Mouse (Mus musculus) layer of hippocampus, adult 18-20 months (tissue): ENCODE measurements around the gene Grm1. TPM values are rescaled to one million over a fixed set of nuclear protein-coding genes. Genes with fewer than 3 reads are reported as not detected.
"Not testable (repeated sequence)": the region's sequence is repeated elsewhere in the genome, so short reads cannot be mapped to it uniquely, and the experiment has no call there.

Experiments
- DNase-seq, 2 experiments: peaks; one replicate each; pipeline ENCODE4 v3.0.0; 2022; ENCODE audit warnings: low spot score in 2 of 2
- long read RNA-seq: library from polyadenylated mRNA; stranded (forward); transcript quantifications from one replicate; pipeline ENCODE4 v2.0.0, GENCODE M21; 2021
- total RNA-seq, 2 experiments: library from RNA; stranded (reverse); gene quantifications; 2 replicates each; pipeline ENCODE4 v1.2.3; 2021

The Grm1 gene
- 10 to 100 TPM; 65.2 to 65.7 TPM for total RNA-seq
- long read RNA-seq, full-length matches to known transcripts = 18 of 31 reads
- long read RNA-seq, partial matches to known transcripts = 5 of 31 reads
- long read RNA-seq, other reads (novel, unspliced or antisense) = 8 of 31 reads

DNA sequence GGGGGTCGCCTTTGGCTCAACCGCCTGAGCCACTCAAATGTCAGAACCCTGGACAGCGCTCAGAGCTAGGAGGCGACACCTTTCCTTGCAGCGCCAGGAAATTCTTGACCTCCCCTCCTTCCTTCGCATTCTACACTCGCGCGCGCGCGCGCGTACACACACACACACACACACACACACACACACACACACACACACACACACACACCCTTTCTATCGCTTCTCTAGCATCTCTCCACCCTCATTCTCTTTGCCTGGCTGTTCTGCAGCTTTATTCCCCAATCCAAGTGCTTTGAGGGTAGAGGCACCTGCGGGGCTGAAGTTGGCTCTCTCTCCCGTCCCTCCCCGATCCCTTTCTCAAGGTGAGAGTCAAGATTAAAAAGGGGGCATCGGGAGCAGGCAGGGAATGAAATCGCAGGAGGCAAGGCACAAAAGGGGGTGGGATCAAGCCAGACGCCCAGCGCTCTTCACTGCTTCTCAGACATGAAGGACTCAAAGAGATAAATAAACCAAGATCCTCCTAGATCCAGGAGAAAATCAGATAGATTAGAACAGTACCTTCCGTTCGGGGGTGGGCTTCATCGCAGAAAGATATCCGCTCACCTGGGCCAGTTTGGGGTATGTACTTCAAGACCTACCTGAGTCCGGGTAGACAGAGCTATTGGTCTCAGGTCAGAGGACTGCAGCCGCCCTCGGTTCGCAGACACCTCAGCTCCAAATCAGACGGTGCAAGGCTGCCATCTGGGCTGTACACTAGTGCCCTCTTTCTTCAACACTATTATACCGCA, at the start of gene Grm1:
Grm1 (minus strand) TSS at position 746 of the 788 bp plus-strand sequence.
- peak in 1 of 2 experiments; percentile 83 for DNase-seq

DNA sequence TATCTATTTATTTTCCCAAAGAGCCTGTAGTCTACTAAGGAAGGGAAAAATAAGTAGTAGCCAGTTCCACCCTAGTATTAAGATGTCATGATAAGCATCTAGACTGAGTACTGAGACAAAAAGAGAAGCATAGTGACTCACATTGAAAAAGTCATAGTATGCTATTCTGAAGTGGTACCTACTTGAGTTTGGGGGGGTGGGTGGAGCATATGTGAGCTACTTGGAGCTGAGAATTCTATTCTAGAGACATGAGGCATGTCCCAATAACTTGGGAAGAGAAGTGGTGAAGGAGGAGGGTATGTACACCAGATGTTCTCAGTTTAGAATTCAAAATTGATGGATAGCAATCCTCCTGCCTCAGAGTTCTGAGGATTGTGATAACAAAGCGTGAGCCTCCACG, 39.6 kb upstream of the Grm1 start:
- peak in 1 of 2 experiments; percentile 7 for DNase-seq

DNA sequence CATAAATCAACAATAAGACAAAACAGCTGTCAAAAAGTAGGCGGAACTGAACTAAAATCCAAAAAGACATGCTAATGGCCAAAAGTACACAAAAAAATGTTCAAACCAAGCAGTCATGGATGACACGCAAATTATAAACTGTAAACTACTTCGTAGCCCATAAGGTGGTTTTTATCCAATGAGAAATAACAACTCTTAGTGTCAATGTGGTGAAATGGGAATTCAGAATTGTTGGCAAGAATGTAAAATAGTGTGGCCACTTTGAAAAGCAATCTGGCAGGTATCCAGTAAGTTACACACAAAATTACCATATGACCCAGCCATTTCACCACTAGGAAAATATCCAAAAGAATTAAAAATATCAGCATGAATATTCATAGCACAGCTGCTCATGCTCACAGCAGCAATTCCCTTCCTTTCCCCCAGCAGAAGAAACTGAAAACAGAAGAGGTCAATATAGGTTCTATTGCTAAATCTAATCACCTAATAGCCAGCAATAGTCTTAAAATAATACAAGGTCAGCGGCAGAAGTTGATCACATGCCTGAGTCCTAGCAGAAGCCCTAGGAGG, 16.4 kb upstream of the Grm1 start:
- no peak for DNase-seq

DNA sequence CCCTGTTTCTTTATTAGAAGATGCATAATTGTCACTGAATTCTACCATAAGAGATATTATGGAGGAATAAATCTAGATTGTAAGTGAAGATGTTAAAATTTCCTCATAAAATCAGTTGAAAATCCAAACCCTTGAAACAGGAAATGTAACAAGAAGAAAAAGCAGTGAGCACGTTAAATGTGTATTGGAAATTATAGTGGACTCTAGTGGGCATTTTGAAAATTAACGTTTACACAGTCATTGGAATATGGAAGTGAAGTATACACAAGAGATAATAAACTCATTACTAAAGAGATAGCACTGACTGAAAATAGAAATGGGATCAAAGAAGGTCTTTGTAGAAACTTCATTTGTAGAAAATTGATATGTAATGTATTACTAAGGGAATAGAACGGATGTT, 4.2 kb upstream of the Grm1 start:
- no peak for DNase-seq

DNA sequence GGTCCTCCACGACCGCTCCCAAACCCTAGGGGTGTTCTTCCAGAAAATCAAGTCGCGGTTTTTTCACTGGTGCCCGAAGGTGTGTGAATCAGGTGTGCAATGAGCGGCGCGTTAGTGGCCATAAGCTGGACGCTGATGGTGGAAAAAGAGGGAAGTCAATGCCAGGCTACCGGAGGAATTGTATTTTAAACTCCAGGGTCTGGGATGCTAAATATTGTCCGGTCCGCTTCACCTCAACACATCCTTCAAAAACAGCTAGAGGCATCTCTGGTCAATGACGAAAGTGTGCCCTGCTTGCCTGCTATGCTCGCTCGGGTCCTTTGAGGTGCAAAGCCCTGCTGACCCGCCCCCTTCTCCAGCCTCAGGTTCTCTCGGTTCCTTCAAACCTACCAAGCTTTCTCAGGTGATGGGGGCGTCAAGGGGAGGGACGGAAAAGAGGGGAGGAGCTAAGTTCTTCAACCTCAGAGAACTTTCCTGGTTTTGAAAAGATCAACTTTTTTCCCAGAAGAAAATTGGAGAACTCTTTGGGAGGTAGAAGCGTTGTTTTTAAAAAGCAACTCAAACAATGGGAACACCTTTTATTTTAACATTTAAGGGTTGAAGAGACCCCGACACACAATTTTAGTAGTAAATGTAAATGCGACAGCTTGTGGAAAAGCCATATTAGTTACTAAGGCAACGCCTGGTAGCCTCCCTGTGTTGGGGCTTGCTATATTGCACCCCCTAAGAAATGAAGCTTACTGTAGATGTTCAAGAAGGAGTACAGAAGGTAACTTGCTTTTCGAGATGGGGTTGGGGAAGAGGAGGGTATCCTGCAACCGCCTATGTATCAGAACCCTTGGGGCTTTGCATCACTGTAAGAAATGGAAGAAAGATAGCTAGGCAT, 1.2 kb downstream of the Grm1 start:
- DNase-seq = no peak

DNA sequence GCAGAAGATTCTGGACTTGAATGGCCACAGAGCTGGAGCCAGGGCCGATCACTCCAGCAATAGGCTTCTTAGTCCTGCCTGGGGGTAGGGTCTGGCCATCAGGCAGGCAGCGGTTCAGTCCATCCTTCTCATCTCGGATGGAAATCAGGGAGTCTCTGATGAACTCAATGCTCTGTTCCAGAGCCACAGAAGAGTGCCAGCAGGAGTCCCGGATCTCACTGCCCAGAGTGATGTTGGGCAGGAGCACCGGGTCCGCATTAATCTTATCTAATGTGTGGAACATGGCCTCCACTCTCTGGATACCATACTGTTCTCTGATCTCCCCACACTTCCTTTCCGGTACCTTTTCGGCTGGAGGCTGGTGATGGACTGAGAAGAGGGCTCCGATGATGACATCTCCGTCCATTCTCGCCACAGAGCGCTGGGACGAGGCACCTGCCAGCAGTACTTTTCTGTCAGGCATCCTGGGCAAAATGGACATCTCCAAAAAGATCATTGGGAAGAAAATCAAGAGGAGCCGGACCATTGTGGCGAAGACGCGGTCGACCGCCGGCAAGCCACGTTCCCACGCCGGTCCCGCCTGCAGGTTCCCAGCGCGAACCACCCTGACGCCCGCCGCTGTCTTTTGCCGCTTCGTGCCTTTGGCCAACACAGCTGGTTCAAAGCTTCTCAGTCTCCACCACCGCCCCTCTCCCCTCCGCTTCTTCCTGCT, 2.0 kb downstream of the Grm1 start:
- DNase-seq = peak in 1 of 2 experiments; percentile 22

DNA sequence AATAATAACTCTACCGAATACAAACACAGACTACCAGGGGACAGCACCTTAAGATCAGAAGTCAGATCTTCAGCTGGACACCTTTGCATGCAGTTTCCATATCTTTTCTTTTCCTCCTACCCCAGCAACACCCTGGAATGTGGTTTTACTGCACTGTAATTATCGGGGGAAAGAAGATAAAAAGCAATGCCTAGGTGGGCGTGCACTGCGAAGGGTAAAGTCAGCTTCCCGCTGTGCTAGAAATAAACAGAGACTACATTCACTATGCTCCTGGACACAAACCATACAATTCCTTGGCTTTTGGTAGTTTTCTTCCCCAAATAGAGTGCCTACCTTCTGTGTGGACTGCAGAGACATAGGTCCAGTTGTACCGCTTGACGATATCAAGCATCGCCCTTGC, 2.6 kb downstream of the Grm1 start:
- DNase-seq = peak in 1 of 2 experiments; percentile 21

DNA sequence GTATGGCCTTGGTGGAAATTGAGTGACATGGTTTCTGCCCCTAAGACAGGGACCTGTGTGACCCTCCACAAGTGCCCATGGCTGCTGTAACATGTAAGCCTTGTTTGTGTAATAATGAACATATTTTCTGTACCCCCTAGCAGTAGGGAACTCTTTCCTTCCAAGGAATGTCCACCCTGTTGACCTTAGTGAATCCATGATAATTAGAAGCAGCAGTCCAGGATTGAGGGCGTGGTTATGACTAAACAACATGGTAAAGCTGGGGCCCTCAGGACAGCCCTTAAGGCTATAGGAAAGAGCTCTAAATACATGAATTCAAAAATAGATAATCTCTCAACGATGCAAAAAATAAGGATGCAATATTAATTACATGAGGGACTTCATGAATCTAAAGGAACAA, 17.0 kb downstream of the Grm1 start:
- no peak for DNase-seq

DNA sequence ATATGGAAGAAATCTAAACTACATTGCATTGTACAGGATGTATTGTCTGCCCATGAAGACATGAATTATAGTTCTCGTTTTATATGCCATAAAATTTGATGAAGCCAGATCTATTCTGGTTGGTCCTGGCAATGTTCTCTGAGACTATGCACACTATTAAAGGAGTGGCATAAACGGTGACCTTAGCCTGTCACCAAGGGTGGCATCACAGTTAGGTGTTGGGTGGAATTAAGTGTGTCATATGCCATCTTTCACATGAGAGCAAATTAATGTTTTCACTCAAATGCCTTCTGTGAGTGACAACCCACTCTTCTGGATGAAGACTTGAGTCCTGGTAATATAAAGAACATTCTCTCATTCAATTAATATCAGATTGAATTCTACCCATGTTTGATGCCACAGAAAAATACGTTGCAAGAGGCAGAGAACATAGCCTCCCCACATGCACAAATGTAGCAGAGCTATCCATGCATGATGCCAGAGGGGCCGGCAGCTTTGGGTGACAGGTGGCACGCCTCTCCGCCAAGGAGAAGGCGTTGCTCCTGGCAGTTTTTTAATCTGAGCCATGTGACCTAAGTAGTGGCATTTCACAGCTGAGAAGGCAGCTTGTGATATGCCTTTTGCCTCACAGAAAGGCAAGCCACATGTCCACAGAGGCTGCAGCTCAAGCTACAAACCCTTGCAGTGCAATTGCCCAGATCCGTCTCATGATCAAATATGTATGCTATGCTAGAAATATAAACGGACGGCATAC, 20.7 kb downstream of the Grm1 start:
- DNase-seq = peak; percentile 88 to 96

DNA sequence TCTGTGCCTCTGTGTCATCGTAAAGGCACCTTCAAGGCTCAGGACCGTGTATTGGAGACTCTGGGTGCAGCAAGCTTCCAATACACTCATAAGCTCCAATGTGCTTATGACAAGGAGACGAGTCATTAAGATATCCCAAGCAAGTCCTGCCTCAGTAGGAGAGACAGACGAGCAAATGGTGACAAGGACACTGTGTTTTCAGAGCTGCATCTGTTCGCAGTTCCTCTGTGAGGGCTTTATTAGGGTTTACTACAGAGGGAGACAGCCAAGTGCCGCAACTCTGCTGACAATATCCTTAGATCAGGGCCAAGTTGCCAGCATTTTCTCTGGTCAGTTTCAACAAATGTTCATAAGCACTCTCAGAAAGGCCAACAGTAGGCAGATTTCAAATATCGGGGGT, 32.8 kb downstream of the Grm1 start:
- DNase-seq = peak; percentile 78 to 87

DNA sequence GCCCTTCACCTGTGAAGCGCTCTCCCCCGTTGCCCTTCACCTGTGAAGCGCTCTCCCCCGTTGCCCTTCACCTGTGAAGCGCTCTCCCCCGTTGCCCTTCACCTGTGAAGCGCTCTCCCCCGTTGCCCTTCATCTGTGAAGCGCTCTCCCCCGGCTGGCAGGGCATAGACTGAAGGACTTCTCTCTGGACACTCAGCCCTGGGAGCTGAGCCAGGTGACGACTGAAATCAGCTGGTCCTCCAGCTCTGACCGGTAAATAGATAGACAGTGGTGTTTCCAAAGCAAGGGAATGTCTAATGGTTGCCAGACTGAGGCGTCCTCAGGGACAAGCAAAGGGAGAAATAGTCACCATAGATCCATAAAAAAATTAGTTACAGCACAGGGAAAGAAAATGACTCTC, 36.7 kb downstream of the Grm1 start:
- not testable (repeated sequence) for DNase-seq

DNA sequence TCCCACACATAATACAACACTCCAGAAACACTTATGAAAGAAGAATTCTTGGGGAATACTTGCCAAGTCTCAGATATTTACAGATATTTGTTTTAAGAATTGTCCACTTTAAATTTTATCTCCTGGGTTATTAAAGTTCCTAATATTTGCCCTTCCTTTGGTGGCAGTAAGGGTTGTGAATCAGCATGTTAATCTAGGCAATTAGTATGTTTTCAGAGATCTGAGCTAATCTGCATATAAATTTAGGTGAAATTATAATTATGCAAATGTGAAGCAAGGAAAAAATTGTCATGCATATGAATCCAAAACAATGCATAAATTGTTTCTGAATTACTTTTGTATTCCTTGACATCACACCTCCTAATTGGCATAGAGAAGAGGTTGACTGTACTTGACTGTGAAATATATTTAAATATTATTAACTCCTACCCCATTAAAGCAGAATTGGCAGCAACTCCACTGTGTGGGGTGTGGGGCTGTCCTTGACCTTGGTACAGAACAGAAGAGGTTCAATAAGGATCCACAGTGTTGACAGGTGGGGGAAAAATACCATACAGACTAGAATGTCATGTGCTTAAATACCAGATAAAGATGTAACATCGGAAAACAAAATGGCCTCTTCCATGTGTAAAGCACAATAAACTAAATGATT, 37.6 kb downstream of the Grm1 start:
- no peak for DNase-seq

DNA sequence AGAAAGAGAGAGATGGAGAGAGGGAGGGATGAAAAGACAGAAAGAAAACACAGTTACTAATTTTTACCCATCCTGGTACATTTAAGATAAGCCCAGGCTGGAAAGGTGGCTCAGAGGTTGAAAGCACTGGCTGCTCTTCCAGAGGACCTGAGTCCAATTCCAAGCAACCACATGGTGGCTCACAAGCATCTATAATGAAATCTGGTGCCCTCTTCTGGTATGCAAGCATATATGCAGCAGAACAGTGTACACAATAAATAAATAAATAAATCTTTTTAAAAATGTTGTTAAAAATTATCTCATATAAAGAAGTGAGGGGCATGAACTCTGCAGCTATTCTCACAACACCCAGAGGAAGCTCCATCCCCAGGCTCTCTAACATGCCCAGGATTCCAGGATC, 42.8 kb downstream of the Grm1 start:
- DNase-seq = no peak

DNA sequence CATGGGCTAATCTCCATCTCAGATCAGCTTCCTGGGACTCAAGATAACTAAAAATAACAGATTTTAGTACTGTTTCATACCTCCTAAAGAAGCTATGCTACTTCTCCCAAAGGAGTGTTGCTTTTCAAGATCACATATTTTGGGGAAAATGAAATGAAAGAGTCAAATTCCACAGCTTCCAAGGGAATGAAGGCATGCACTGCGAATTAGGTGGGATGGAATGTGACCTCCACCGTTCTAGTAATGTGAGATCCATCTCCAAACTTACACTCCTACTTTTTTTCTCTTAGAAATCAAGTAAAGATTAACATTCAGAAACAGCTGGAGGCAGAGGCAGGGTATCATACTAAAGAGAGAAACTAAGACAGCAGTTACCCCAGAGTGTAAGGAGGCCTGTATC, 49.9 kb downstream of the Grm1 start:
- DNase-seq = no peak

DNA sequence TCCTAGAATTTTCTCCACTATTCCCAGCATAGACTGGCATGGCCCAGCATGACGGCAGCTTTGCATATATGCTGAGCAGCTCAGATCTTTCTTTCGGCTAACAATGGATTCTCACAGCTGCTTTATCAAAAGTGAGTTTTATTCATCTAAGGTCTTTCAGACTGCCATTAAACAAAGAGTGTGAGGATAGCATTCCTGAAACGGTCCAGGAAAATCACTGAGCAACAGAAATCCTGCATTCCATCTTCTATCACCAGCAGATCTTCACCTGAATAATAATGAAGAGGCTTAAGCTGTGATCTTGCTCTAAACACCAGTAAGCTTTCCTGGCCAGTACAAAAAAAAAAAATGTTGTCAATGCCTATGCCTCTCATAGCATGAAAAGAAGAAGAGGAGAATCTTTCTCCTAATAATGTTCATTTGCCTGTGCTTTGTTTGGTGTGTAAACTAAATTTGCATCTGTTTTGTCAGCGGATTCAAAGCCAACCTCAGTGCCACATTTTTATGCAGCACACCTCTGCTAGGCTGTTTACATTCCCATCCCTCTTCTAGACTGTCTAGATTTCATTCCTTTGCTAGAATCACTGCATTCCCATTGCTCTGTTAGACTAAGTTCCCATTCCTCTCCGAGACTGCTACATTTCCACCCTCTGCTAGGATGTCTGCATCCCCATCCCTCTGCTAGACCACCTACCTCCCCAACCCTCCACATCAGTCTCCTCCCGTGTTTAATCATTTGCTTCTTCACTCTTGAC, 56.2 kb downstream of the Grm1 start:
- DNase-seq = no peak

DNA sequence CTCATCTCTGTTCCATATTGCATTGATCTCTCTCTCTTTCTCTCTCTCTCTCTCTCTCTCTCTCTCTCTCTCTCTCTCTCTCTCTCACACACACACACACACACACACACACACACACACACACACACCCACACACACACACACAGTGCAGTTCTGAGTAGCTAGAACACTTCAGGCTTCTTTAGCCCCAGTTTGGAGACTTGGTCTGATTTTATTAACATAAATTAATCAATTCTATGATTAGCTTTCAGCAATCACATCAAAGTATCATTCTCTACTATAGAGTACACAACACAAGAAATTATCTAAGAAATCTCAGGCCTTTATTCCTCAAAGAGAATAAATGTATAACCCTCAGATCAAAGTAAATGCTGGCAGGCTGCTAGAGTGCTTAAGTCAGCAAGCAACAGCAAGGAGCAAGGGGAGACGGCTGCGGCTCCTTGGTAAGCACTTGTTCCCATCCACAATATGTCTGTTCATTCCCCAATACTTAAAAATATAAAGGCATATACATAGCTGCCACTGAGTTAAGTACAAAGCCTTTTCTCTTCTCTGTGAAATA, 63.1 kb downstream of the Grm1 start:
- DNase-seq = no peak

DNA sequence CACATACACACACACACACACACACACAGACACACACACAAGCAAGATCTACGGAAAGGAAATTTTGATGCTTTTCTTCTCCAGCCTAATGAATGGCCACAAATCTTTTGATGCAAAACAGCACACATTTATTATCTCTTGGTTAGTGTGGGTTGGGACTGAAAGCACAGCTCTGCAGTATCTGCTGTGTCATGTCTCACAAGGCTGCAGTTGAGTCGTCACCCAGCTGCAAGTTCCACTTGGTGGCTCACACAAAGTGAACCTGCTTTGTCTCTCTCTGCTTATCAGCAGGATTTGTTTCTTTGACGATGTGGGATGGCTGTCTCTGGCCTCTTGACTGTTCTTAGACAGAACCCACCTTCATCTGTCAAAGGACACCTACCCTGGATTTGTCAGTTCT, 68.5 kb downstream of the Grm1 start:
- DNase-seq = peak in 1 of 2 experiments; percentile 19

DNA sequence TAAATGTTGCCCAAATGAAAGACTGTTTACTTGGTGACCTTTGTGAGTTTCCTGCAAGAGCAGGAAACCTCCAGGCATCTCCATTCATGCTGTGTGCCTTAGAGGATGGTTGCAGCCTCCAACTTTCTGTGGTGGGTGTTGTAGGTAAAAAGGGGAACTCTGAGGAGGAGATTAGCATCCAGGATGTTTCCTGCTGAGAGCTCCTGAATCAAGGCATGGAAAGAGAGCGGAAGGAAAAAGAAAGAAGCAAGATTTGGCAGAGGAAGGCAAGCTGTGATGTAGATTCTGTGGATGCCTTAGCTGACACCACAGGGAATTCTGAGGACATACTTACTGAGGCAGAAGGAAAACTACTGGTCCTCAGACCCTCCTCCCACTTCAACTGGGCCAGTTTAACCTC, 85.4 kb downstream of the Grm1 start:
- DNase-seq = no peak

DNA sequence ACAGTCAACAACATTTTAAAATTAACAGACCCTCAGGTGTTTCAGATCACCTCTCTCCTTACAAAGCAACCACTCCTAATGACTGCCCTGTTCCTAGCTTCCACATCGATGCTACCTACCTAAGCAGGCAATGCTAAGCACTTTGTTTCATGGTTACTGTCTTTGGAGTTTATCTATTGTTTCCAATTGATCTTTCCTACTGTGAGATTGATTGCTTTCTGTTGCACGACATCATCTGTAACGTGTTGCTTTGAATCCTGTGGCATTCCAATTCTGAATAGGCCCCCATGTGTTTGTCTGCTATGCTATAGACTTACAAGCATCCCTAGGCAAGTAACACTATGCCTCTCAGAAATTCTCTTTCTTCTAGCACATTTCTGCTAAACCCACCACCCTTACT, 90.4 kb downstream of the Grm1 start:
- no peak for DNase-seq
